Comparison of ENCODE assay signal across 20 mouse cellular contexts in the genomic region with DNA sequence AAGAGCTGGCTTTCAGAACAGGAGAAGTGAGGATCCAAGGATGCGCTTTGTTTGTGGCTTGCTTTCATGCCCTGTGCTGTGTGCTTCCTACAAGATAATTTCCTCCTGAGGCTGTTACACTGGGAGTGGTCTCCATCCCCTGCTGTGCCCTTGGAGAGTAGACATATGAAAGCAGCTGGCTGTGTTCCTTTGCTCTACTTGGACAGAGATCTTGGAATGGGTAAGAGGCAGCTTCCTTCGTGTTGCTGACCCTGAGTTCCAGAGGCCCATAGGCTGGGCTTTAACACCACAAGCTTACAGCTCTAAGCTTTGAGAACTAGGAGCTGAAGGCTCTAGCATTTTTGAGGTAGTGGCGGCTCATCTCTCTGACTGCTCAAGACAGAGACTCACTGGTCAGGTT. TPM values are rescaled to one million over a fixed set of nuclear protein-coding genes. Genes with fewer than 3 reads are reported as not detected.
DNase-seq lines count a peak whose midpoint lies in the region; ATAC-seq lines count a peak whose summit lies in the region.
"Had no signal": no experiment of that assay in that cellular context is flagged by ENCODE, and none has a peak within 500 bp of the region (broad histone marks: within the 10 kb centered on the region; RNA-seq: fewer than 3 reads in every experiment).

No protein-coding gene starts in this region.

- no peaks in the 10 kb centered on the region for H3K27me3 ChIP-seq in heart, embryonic 10.5 days (ENCODE audit: insufficient read depth, poor library complexity, severe bottlenecking)
- H3K27me3 ChIP-seq in forebrain, embryonic 15.5 days, result no peaks in the 10 kb centered on the region
- H3K27me3 ChIP-seq: CH12.LX; heart, embryonic 15.5 days; limb, embryonic 13.5 days; liver, embryonic 15.5 days; midbrain, embryonic 15.5 days had no signal

- no peak overlapping the region for H3K27ac ChIP-seq in heart, embryonic 10.5 days
- no peak overlapping the region for H3K27ac ChIP-seq in forebrain, embryonic 15.5 days (replicated peaks)
- H3K27ac ChIP-seq: embryonic facial prominence, embryonic 10.5 days; gastrocnemius, adult 2 months; heart, embryonic 15.5 days; hindbrain, embryonic 14.5 days; limb, embryonic 13.5 days; liver, embryonic 15.5 days; midbrain, embryonic 15.5 days had no signal

- H3K36me3 ChIP-seq in heart, embryonic 10.5 days, result no peaks in the 10 kb centered on the region
- H3K36me3 ChIP-seq in forebrain, embryonic 15.5 days, result no peaks in the 10 kb centered on the region
- H3K36me3 ChIP-seq: embryonic facial prominence, embryonic 10.5 days; heart, embryonic 15.5 days; limb, embryonic 13.5 days; liver, embryonic 15.5 days; midbrain, embryonic 15.5 days had no signal

- no peaks in the 10 kb centered on the region for H3K4me1 ChIP-seq in heart, embryonic 10.5 days
- no peaks in the 10 kb centered on the region for H3K4me1 ChIP-seq in forebrain, embryonic 15.5 days
- H3K4me1 ChIP-seq: embryonic facial prominence, embryonic 10.5 days; limb, embryonic 13.5 days; liver, embryonic 15.5 days; midbrain, embryonic 15.5 days had no signal

- no peaks in the 10 kb centered on the region for H3K9me3 ChIP-seq in heart, embryonic 10.5 days
- H3K9me3 ChIP-seq in forebrain, embryonic 15.5 days, result no peaks in the 10 kb centered on the region
- H3K9me3 ChIP-seq: embryonic facial prominence, embryonic 10.5 days; heart, embryonic 15.5 days; limb, embryonic 13.5 days; liver, embryonic 15.5 days; midbrain, embryonic 15.5 days had no signal

- peak; percentile 60 for DNase-seq in heart, embryonic 10.5 days (ENCODE audit: low spot score)
- no peak for DNase-seq in heart, postnatal 36 days
- peak; percentile 31 for DNase-seq in kidney, postnatal 10 days
- no peak for DNase-seq in kidney, adult 11 months
- DNase-seq in testis, postnatal 14 days (ENCODE audit: low spot score), result peak; percentile 31
- DNase-seq in testis, postnatal 10 days (ENCODE audit: low spot score), result no peak
- DNase-seq: adrenal gland, adult 8-10 months; cerebellum, adult 9-10 months; gastrocnemius, adult 2 months; kidney, adult 2 months had no signal

- ATAC-seq in forebrain, embryonic 15.5 days (replicated peaks), result no peak
- ATAC-seq in megakaryocyte progenitor cell, adult 5-6 weeks (replicated peaks; ENCODE audit: poor library complexity), result no peak
- ATAC-seq: midbrain, embryonic 15.5 days had no signal

- H3K4me3 ChIP-seq in heart, embryonic 10.5 days, result no peak overlapping the region
- no peak overlapping the region for H3K4me3 ChIP-seq in forebrain, embryonic 15.5 days
- H3K4me3 ChIP-seq: embryonic facial prominence, embryonic 10.5 days; gastrocnemius, adult 2 months; heart, embryonic 15.5 days; limb, embryonic 13.5 days; liver, embryonic 15.5 days; midbrain, embryonic 15.5 days; myocyte had no signal

- WGBS in heart, embryonic 10.5 days, result 74% methylated on average over 3 of the region's 3 CpGs
- WGBS in forebrain, embryonic 15.5 days, result 81% methylated on average over 3 of the region's 3 CpGs

- intact Hi-C loops in heart, postnatal 36 days (cut with DNase I), result no loop called here

- H3K9ac ChIP-seq in forebrain, embryonic 15.5 days (replicated peaks), result no peak overlapping the region
- H3K9ac ChIP-seq: heart, embryonic 15.5 days; hindbrain, embryonic 14.5 days; limb, embryonic 13.5 days; liver, embryonic 15.5 days; midbrain, embryonic 15.5 days had no signal

- no peak overlapping the region for H3K4me2 ChIP-seq in forebrain, embryonic 15.5 days (replicated peaks)
- H3K4me2 ChIP-seq: heart, embryonic 15.5 days; hindbrain, embryonic 14.5 days; limb, embryonic 13.5 days; liver, embryonic 15.5 days; midbrain, embryonic 15.5 days had no signal

RNA-seq across cellular contexts. Expression of gene Thbs2, which starts 39.1 kb away (rescaled TPM):
- 1.2 and 1.3 TPM in 2 replicates for polyA plus RNA-seq in heart, embryonic 10.5 days (2016; fragmentation: Nextera tagmentation; extraction: Ambion mirVana)
- 10 to 100 TPM; 17.1 to 17.4 TPM for total RNA-seq in heart, postnatal 36 days (2021)
- 0.84 and 1.2 TPM in 2 replicates for polyA plus RNA-seq in forebrain, embryonic 15.5 days (2015; fragmentation: Nextera tagmentation; extraction: Ambion mirVana)
- not detected in 2 replicates for total RNA-seq in megakaryocyte progenitor cell, adult 5-6 weeks (2015)
- total RNA-seq in megakaryocyte progenitor cell, adult 5-6 weeks (2017), result 0.12 TPM in 1 of 2 replicates, not detected in the other

Comparison
In these comparisons a context has a peak if more than half of its experiments do, and no peak if none do; other contexts are left out.
1. DNase-seq: peak in heart, embryonic 10.5 days (single experiment), kidney, postnatal 10 days (single experiment) and testis, postnatal 14 days (single experiment); none in heart, postnatal 36 days (0 of 2), kidney, adult 11 months (single experiment) and testis, postnatal 10 days (single experiment).
2. RNA of gene Thbs2, which starts 39.1 kb away (total RNA-seq): 17.1 to 17.4 TPM in heart, postnatal 36 days; 0.12 TPM in megakaryocyte progenitor cell, adult 5-6 weeks; every median in the first group is over 10 times any median in the second.